In the genomic region with DNA sequence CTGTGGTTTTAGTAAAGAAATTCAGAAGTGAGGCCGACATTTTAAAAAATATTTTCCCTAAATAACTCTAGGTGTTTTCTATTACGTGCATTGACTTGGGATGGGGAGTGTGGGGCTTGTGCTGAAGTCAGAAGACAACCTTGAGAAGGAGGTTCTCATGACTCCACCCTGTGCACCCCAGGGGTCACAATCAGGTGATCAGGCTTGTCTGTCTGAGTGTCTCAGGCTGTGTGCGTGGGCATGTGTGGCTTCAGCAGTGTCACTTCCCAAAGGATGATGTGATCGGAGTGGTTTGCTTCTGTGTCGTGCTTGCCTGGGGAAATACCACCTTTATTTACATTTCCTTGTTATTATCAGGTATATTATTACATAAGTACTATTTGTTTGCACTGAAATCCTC, we compare ENCODE assay signal across 15 mouse cellular contexts. TPM values are rescaled to one million over a fixed set of nuclear protein-coding genes. Genes with fewer than 3 reads are reported as not detected.
DNase-seq lines count a peak whose midpoint lies in the region; ATAC-seq and TF ChIP-seq lines count a peak whose summit lies in the region.
"Had no signal": no experiment of that assay in that cellular context is flagged by ENCODE, and none has a peak within 500 bp of the region (broad histone marks: within the 10 kb centered on the region; RNA-seq: fewer than 3 reads in every experiment).

No protein-coding gene starts in this region.

- no peak for TF ChIP-seq POLR2A in MEL (IDR thresholded peaks at IDR 0.05; ENCODE audit: control insufficient read depth in 1 of 2, insufficient read depth in 1 of 2, low read depth in 1 of 2, low read length in 2 of 2, poor library complexity in 1 of 2)

- peaks cover 35% of the 10 kb centered on the region for H3K79me2 ChIP-seq in MEL (ENCODE audit: control insufficient read depth, insufficient read depth, low read length, poor library complexity)

- WGBS in hindbrain, embryonic 13.5 days = 91% methylated on average over 5 of the region's 5 CpGs
- 89% methylated on average over 5 of the region's 5 CpGs for WGBS in hindbrain, embryonic 16.5 days
- 62% methylated on average over 5 of the region's 5 CpGs for WGBS in liver, embryonic 13.5 days (ENCODE audit: insufficient replicate concordance)

- no peak for TF ChIP-seq EP300 in MEL (IDR thresholded peaks at IDR 0.05; ENCODE audit: low read depth in 1 of 2, low read length in 2 of 2)

- no peak overlapping the region for H3K4me2 ChIP-seq in hindbrain, embryonic 13.5 days
- H3K4me2 ChIP-seq in hindbrain, embryonic 16.5 days (ENCODE audit: low read length) = no peak overlapping the region
- peak overlapping the region; percentile 86 for H3K4me2 ChIP-seq in liver, embryonic 13.5 days

- peaks cover 27% of the 10 kb centered on the region for H3K36me3 ChIP-seq in hindbrain, embryonic 13.5 days
- H3K36me3 ChIP-seq in hindbrain, embryonic 16.5 days (ENCODE audit: control insufficient read depth, insufficient read depth, low read length) = peaks cover 14% of the 10 kb centered on the region
- H3K36me3 ChIP-seq in E14TG2a.4 (ENCODE audit: insufficient read depth, low read length) (peaks cover 39% of the 10 kb centered on the region), MEL (ENCODE audit: control insufficient read depth in 1 of 2, insufficient read depth in 2 of 2, low read length in 2 of 2) (peaks cover 17 to 19% of the 10 kb centered on the region in 2 experiments)
- peaks cover 37% of the 10 kb centered on the region for H3K36me3 ChIP-seq in liver, embryonic 13.5 days

- H3K9me3 ChIP-seq in hindbrain, embryonic 13.5 days = no peaks in the 10 kb centered on the region
- H3K9me3 ChIP-seq in hindbrain, embryonic 16.5 days (ENCODE audit: control insufficient read depth, low read length) = no peaks in the 10 kb centered on the region
- H3K9me3 ChIP-seq in E14TG2a.4 (ENCODE audit: low read length) (no peaks in the 10 kb centered on the region), MEL (replicated peaks; ENCODE audit: insufficient read depth, low read length) (no peaks in the 10 kb centered on the region)
- H3K9me3 ChIP-seq in liver, embryonic 13.5 days (replicated peaks) = no peaks in the 10 kb centered on the region

- H3K27me3 ChIP-seq in hindbrain, embryonic 13.5 days = no peaks in the 10 kb centered on the region
- no peaks in the 10 kb centered on the region for H3K27me3 ChIP-seq in hindbrain, embryonic 16.5 days (replicated peaks; ENCODE audit: control insufficient read depth, insufficient read depth, low read length)
- H3K27me3 ChIP-seq in E14TG2a.4 (ENCODE audit: insufficient read depth, low read length) (no peaks in the 10 kb centered on the region), MEL (ENCODE audit: control insufficient read depth in 1 of 2, insufficient read depth in 2 of 2, low read length in 2 of 2) (no peaks in the 10 kb centered on the region)
- no peaks in the 10 kb centered on the region for H3K27me3 ChIP-seq in liver, embryonic 13.5 days
- H3K27me3 ChIP-seq: Patski had no signal

- H3K27ac ChIP-seq in hindbrain, embryonic 13.5 days = no peak overlapping the region
- H3K27ac ChIP-seq in hindbrain, embryonic 16.5 days (ENCODE audit: low read depth, low read length) = no peak overlapping the region
- H3K27ac ChIP-seq in MEL (ENCODE audit: control insufficient read depth, low read depth, low read length) = no peak overlapping the region
- peak overlapping the region; percentile 98 for H3K27ac ChIP-seq in liver, embryonic 13.5 days

- peak; percentile 23 for DNase-seq in MEL (ENCODE audit: low read depth, low spot score)
- DNase-seq in liver, embryonic 13.5 days = no peak
- DNase-seq in adrenal gland, adult 2 months = no peak
- DNase-seq in spleen, postnatal 36 days (ENCODE audit: low spot score in 2 of 2) = no peak
- DNase-seq: adrenal gland, postnatal 14 days; cerebellum, adult 11-12 months; forebrain, postnatal 0 days; kidney, adult 9 months; layer of hippocampus, adult 9-11 months; left cerebral cortex, postnatal 4 days; lung, postnatal 36 days had no signal

- ATAC-seq in hindbrain, embryonic 13.5 days (ENCODE audit: low FRiP score) = no peak
- no peak for ATAC-seq in hindbrain, embryonic 16.5 days
- no peak for ATAC-seq in liver, embryonic 13.5 days (ENCODE audit: low read depth)
- ATAC-seq: forebrain, postnatal 0 days; Patski had no signal

- 0 out of 2 replicates have a peak overlapping the region, but pooled peaks have one; percentile 25 for H3K9ac ChIP-seq in hindbrain, embryonic 13.5 days
- H3K9ac ChIP-seq in hindbrain, embryonic 16.5 days (ENCODE audit: low read depth, low read length) = no peak overlapping the region
- H3K9ac ChIP-seq in MEL (ENCODE audit: control insufficient read depth, low read depth, low read length, poor library complexity, severe bottlenecking) = no peak overlapping the region
- H3K9ac ChIP-seq in liver, embryonic 13.5 days = peak overlapping the region; percentile 99
- H3K9ac ChIP-seq: forebrain, postnatal 0 days had no signal

- TF ChIP-seq RAD21 in MEL (IDR thresholded peaks at IDR 0.05; ENCODE audit: low read depth, low read length) = no peak

- H3K4me3 ChIP-seq in hindbrain, embryonic 13.5 days = no peak overlapping the region
- H3K4me3 ChIP-seq in hindbrain, embryonic 16.5 days (ENCODE audit: low read length) = no peak overlapping the region
- H3K4me3 ChIP-seq in E14TG2a.4 (replicated peaks; ENCODE audit: low read length) (peak overlapping the region; percentile 26; the same call in 1 of the 2 replicates), MEL (ENCODE audit: control insufficient read depth in 1 of 2, insufficient read depth in 1 of 2, low read depth in 2 of 2, low read length in 2 of 2) (no peak overlapping the region; a peak in 1 of 4 replicates)
- peak overlapping the region; percentile 98 for H3K4me3 ChIP-seq in liver, embryonic 13.5 days (replicated peaks)

- peaks cover 46% of the 10 kb centered on the region for H3K4me1 ChIP-seq in hindbrain, embryonic 13.5 days (replicated peaks)
- peaks cover 22% of the 10 kb centered on the region for H3K4me1 ChIP-seq in hindbrain, embryonic 16.5 days (ENCODE audit: control insufficient read depth, insufficient read depth, low read depth, low read length)
- H3K4me1 ChIP-seq in E14TG2a.4 (replicated peaks; ENCODE audit: low read depth, low read length) = peaks cover 69% of the 10 kb centered on the region
- H3K4me1 ChIP-seq in MEL (ENCODE audit: control insufficient read depth in 1 of 2, insufficient read depth in 2 of 2, low read length in 2 of 2) = peaks cover 7 to 14% of the 10 kb centered on the region in 2 experiments
- H3K4me1 ChIP-seq in liver, embryonic 13.5 days (replicated peaks) = peaks cover 54% of the 10 kb centered on the region

- TF ChIP-seq CTCF in E14TG2a.4 (conservative IDR thresholded peaks at IDR 0.05; ENCODE audit: low read length) (no peak), MEL (IDR thresholded peaks at IDR 0.05 in 2 of 3, conservative IDR thresholded peaks at IDR 0.05 in 1 of 3; ENCODE audit: control insufficient read depth in 1 of 3, insufficient read depth in 1 of 3, low read depth in 2 of 3, low read length in 3 of 3, poor library complexity in 1 of 3, severe bottlenecking in 1 of 3) (no peak)

TF ChIP-seq in MEL, 35 proteins besides CTCF, POLR2A, EP300 and RAD21:
- no peak for TF ChIP-seq UBTF (IDR thresholded peaks at IDR 0.05; ENCODE audit: borderline replicate concordance, insufficient read depth, low read depth, low read length)

RNA-seq across cellular contexts. Expression of a gene that starts 3.2 kb away (rescaled TPM):
- polyA plus RNA-seq in hindbrain, embryonic 13.5 days (2015; fragmentation: Nextera tagmentation; extraction: Ambion mirVana) = 220 and 233 TPM in 2 replicates
- 155 and 174 TPM in 2 replicates for polyA plus RNA-seq in hindbrain, embryonic 16.5 days (2015; fragmentation: Nextera tagmentation; extraction: Ambion mirVana)
- total RNA-seq in MEL (2012; rRNA removed) = 39.1 and 45.1 TPM in 2 replicates
- 10 to 100 TPM in 1 of 2 experiments, not detected in 1; 74.0 TPM for polyA plus RNA-seq in MEL (2012; ENCODE audit: insufficient read depth in 1 of 2, insufficient read length in 2 of 2, low read depth in 1 of 2, low replicate concordance in 2 of 2, missing spikeins in 1 of 2)
- 43.5 and 50.9 TPM in 2 replicates for polyA plus RNA-seq in liver, embryonic 13.5 days (2015; fragmentation: Nextera tagmentation; extraction: Ambion mirVana)
- total RNA-seq in adrenal gland, adult 2 months (2021) = 100 to 1,000 TPM; 202 to 222 TPM
- 40.0 and 49.8 TPM in 2 replicates for polyA plus RNA-seq in adrenal gland, adult 2 months (2012; rRNA removed)

RNA-seq across cellular contexts. Expression of a gene that starts 30.9 kb away (rescaled TPM):
- polyA plus RNA-seq in hindbrain, embryonic 13.5 days (2015; fragmentation: Nextera tagmentation; extraction: Ambion mirVana) = 11.1 and 12.3 TPM in 2 replicates
- 18.5 and 21.6 TPM in 2 replicates for polyA plus RNA-seq in hindbrain, embryonic 16.5 days (2015; fragmentation: Nextera tagmentation; extraction: Ambion mirVana)
- 1.3 and 2.0 TPM in 2 replicates for total RNA-seq in MEL (2012; rRNA removed)
- polyA plus RNA-seq in MEL (2012; ENCODE audit: insufficient read depth in 1 of 2, insufficient read length in 2 of 2, low read depth in 1 of 2, low replicate concordance in 2 of 2, missing spikeins in 1 of 2) = 1 to 10 TPM in 1 of 2 experiments, not detected in 1; 2.8 TPM
- polyA plus RNA-seq in liver, embryonic 13.5 days (2015; fragmentation: Nextera tagmentation; extraction: Ambion mirVana) = 0.64 and 0.65 TPM in 2 replicates
- total RNA-seq in adrenal gland, adult 2 months (2021) = 1 to 10 TPM; 1.8 to 2.0 TPM
- 3.4 and 3.7 TPM in 2 replicates for polyA plus RNA-seq in adrenal gland, adult 2 months (2012; rRNA removed)

RNA-seq across cellular contexts. Expression of a gene that starts 30.9 kb away (rescaled TPM):
- polyA plus RNA-seq in hindbrain, embryonic 13.5 days (2015; fragmentation: Nextera tagmentation; extraction: Ambion mirVana) = 2.5 and 2.6 TPM in 2 replicates
- polyA plus RNA-seq in hindbrain, embryonic 16.5 days (2015; fragmentation: Nextera tagmentation; extraction: Ambion mirVana) = 4.2 and 4.5 TPM in 2 replicates
- 0.23 and 0.54 TPM in 2 replicates for total RNA-seq in MEL (2012; rRNA removed)
- 1 to 10 TPM in 1 of 2 experiments, not detected in 1; 2.5 TPM for polyA plus RNA-seq in MEL (2012; ENCODE audit: insufficient read depth in 1 of 2, insufficient read length in 2 of 2, low read depth in 1 of 2, low replicate concordance in 2 of 2, missing spikeins in 1 of 2)
- 0.23 and 0.32 TPM in 2 replicates for polyA plus RNA-seq in liver, embryonic 13.5 days (2015; fragmentation: Nextera tagmentation; extraction: Ambion mirVana)
- total RNA-seq in adrenal gland, adult 2 months (2021) = 1 to 10 TPM; 2.7 to 2.8 TPM
- 4.0 and 4.3 TPM in 2 replicates for polyA plus RNA-seq in adrenal gland, adult 2 months (2012; rRNA removed)

Comparison
In these comparisons a context has a peak if more than half of its experiments do, and no peak if none do; other contexts are left out.
1. H3K9ac ChIP-seq: peak in hindbrain, embryonic 13.5 days (single experiment) and liver, embryonic 13.5 days (single experiment); none in hindbrain, embryonic 16.5 days (single experiment) and MEL (single experiment).
2. H3K4me3 ChIP-seq: peak in E14TG2a.4 (single experiment) and liver, embryonic 13.5 days (single experiment); none in hindbrain, embryonic 13.5 days (single experiment), hindbrain, embryonic 16.5 days (single experiment) and MEL (0 of 2).